Mouse (Mus musculus) urinary bladder, postnatal 36 days (tissue): ENCODE data around the gene Ccl7.

Experiments
- DNase-seq, 2 experiments: peaks; one replicate each; pipeline ENCODE4 v3.0.0; 2022; ENCODE audit warnings: low spot score in 2 of 2, mixed read lengths in 1 of 2

The Ccl7 gene

GRCm38 (mm10) chr11:82045471-82045870, at the start of gene Ccl7:
Ccl7 (plus strand) TSS chr11:82045712.
- DNase-seq, result peak; percentile 15 to 57

GRCm38 (mm10) chr11:81996172-81996841, 49.2 kb upstream of the Ccl7 start:
- DNase-seq, result peak; percentile 63 to 71

GRCm38 (mm10) chr11:81997085-81997484, 48.4 kb upstream of the Ccl7 start:
- no peak for DNase-seq

- no peak for DNase-seq
These were observed 46.9 kb upstream of the Ccl7 start for GRCm38 (mm10) chr11:81998646-81999045.

- no peak for DNase-seq
These were observed 46.0 kb upstream of the Ccl7 start for GRCm38 (mm10) chr11:81999469-81999868.

- no peak for DNase-seq
These were observed 44.9 kb upstream of the Ccl7 start for GRCm38 (mm10) chr11:82000581-82000980.

GRCm38 (mm10) chr11:82004810-82005209, 40.7 kb upstream of the Ccl7 start:
- no peak for DNase-seq

GRCm38 (mm10) chr11:82006796-82007423, 38.6 kb upstream of the Ccl7 start:
- peak; percentile 26 to 83 for DNase-seq

GRCm38 (mm10) chr11:82010115-82010514, 35.4 kb upstream of the Ccl7 start:
- DNase-seq, result no peak

- no peak for DNase-seq
These were observed 33.9 kb upstream of the Ccl7 start for GRCm38 (mm10) chr11:82011411-82012193.

GRCm38 (mm10) chr11:82013756-82014155, 31.8 kb upstream of the Ccl7 start:
- no peak for DNase-seq

GRCm38 (mm10) chr11:82015066-82015465, 30.4 kb upstream of the Ccl7 start:
- DNase-seq, result no peak

- peak; percentile 13 to 24 for DNase-seq
These were observed 29.2 kb upstream of the Ccl7 start for GRCm38 (mm10) chr11:82016181-82016780.

- DNase-seq, result no peak
These were observed 26.1 kb upstream of the Ccl7 start for GRCm38 (mm10) chr11:82019389-82019788.

- no peak for DNase-seq
These were observed 25.7 kb upstream of the Ccl7 start for GRCm38 (mm10) chr11:82019793-82020192.

- DNase-seq, result no peak
These were observed 24.1 kb upstream of the Ccl7 start for GRCm38 (mm10) chr11:82021406-82021805.

- no peak for DNase-seq
These were observed 22.9 kb upstream of the Ccl7 start for GRCm38 (mm10) chr11:82022504-82023056.

GRCm38 (mm10) chr11:82023769-82024168, 21.7 kb upstream of the Ccl7 start:
- no peak for DNase-seq

GRCm38 (mm10) chr11:82030171-82030570, 15.3 kb upstream of the Ccl7 start:
- DNase-seq, result no peak

GRCm38 (mm10) chr11:82032136-82032535, 13.4 kb upstream of the Ccl7 start:
- no peak for DNase-seq

GRCm38 (mm10) chr11:82032678-82033344, 12.7 kb upstream of the Ccl7 start:
- peak in 1 of 2 experiments; percentile 68 for DNase-seq
